Mouse (Mus musculus): ENCODE data around the gene Slc16a5.

DNA sequence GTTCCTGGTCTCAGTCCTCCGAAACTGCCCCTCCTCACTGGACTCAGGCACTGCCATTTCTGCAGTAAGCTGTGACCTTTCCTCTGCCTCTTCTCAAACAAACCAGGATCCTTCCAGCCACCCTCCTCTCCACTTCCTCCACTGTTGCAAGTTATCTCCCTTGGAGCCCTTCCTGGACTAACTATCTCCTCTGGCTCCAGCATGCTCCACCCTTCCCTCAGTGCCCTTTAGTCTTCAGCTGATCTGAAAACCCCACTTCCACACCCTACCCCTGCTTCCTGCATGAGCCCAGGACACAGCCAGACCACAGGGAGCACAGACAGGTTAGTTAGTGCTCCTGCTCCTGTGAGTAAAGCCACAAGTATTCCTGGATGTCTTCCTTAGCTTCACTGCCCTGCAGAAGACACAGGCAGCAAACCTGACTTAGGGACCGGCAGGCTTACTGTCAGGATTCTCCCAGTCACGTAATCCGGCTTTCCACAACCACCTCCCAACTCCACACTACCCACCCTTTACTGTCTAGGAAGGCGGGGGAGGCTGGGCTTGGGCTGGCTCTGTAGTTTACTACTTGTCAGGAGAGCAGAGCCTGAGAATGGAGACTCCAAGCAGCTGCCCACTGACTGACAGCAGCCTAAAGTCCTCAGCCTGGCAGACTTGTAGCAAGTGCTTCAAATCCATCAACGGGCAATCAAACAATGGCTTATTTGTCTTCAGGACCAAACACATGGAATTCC, 47.7 kb downstream of the Slc16a5 start:
- TF ChIP-seq GATA1 (IDR thresholded peaks at IDR 0.05; ENCODE audit: borderline replicate concordance, low read length) (no peak), FLI1 (IDR thresholded peaks at IDR 0.05; ENCODE audit: low read length) (no peak)
